Mouse (Mus musculus) G1E (cell line): Measurements from ENCODE around the gene Ube2b. TPM values are rescaled to one million over a fixed set of nuclear protein-coding genes. Genes with fewer than 3 reads are reported as not detected.

Source experiments
- ATAC-seq: 2 replicates; pipeline ENCODE4 v1.8.0; 2016; ENCODE audit warnings: mild to moderate bottlenecking; ENCODE audit not compliant: insufficient number of reproducible peaks, poor library complexity, low FRiP score, severe bottlenecking; ENCODE audit errors: extremely low read depth
- DNase-seq: peaks from one replicate; pipeline ENCODE4 v3.0.0; 2012; ENCODE audit warnings: low spot score
- H3K27me3 ChIP-seq: 2 replicates; pipeline ENCODE4 v1.6.1; 2012; ENCODE audit warnings: mild to moderate bottlenecking, low read length, inconsistent platforms; ENCODE audit not compliant: insufficient read depth
- H3K36me3 ChIP-seq: replicated peaks from 2 replicates; pipeline ENCODE3; 2012; ENCODE audit warnings: mild to moderate bottlenecking, inconsistent platforms
- H3K4me1 ChIP-seq: 2 replicates; pipeline ENCODE4 v1.6.1; 2012; ENCODE audit warnings: low read depth, low read length, inconsistent platforms, mixed read lengths; ENCODE audit not compliant: insufficient read depth
- H3K4me3 ChIP-seq: 2 replicates; pipeline ENCODE4 v1.5.1; 2012; ENCODE audit warnings: low read depth, mild to moderate bottlenecking, inconsistent platforms, low read length, moderate library complexity, mixed read lengths
- H3K9me3 ChIP-seq: replicated peaks from 2 replicates; pipeline ENCODE4 v1.6.1; 2012; ENCODE audit warnings: inconsistent platforms
- CTCF ChIP-seq: IDR thresholded peaks from 2 replicates; pipeline ENCODE4 v1.5.1; 2012; ENCODE audit warnings: low read depth, low read length, inconsistent platforms, mixed read lengths
- GATA1 ChIP-seq: IDR thresholded peaks from 2 replicates; pipeline ENCODE4 v1.6.1; 2012; ENCODE audit warnings: borderline replicate concordance, low read length, inconsistent platforms, mixed read lengths
- GATA2 ChIP-seq: IDR thresholded peaks from 2 replicates; pipeline ENCODE4 v1.6.1; 2012; ENCODE audit warnings: low read depth, low read length, inconsistent platforms, borderline replicate concordance
- POLR2AphosphoS5 ChIP-seq: IDR thresholded peaks from 2 replicates; pipeline ENCODE4 v1.6.1; 2012; ENCODE audit warnings: low read depth, low read length, inconsistent platforms; ENCODE audit not compliant: insufficient replicate concordance
- TAL1 ChIP-seq: conservative IDR thresholded peaks from 2 replicates; pipeline ENCODE4 v1.6.1; 2012; ENCODE audit warnings: low read depth, low read length, inconsistent platforms, mixed read lengths
- polyA plus RNA-seq: library from polyadenylated mRNA; stranded (reverse); fragments of >175 nt; gene quantifications from 2 replicates; pipeline ENCODE4 v1.2.3, GENCODE M21; 2012
- total RNA-seq, 2 experiments: library from RNA; stranded (forward) in 1 of 2; stranded (reverse) in 1 of 2; fragments of 200-1000 nt in 1 of 2; fragments of >200 nt in 1 of 2; fragmentation: Nextera tagmentation in 1 of 2; gene quantifications; 2 replicates each; pipeline ENCODE4 v1.2.3; 2014 to 2017

Ube2b gene
- total and polyA plus RNA-seq, 3 experiments = 73.4 to 120 (median 113) TPM

- Histone ChIP-seq H3K4me1 (peaks cover 39% of the 10 kb centered on the region), H3K36me3 (peaks cover 6% of the 10 kb centered on the region), H3K4me3 (peak within 1 kb of the TSS; percentile 97), H3K9me3 (no peaks in the 10 kb centered on the region), H3K27me3 (no peaks in the 10 kb centered on the region)
- ATAC-seq (peak; percentile 84), DNase-seq (peak; percentile 89)
- no peak for TF ChIP-seq GATA1
- TF ChIP-seq TAL1 = no peak
- TF ChIP-seq GATA2 = no peak
- no peak for TF ChIP-seq CTCF
- no peak for TF ChIP-seq POLR2AphosphoS5
Observed at GRCm38 (mm10) chr11:52003772-52004528, 3.4 kb upstream of the Ube2b start, which contains the start of gene Cdkl3. Gene Cdkl3 (plus strand): TSS chr11:52004221.

DNA sequence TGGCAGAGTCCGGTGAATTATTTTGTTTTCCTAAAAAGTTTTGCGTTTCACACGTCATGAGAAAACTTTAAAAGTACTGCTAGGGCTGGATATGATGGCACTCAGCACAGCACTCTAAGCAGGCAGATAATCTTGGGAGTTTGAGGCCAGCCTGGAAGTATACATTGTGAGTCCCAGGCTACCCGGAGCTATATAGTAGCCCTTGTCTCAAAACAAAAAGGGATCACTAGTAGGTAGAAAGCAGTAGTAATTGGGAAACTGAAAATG lies 2.9 kb upstream of the Ube2b start:
- Histone ChIP-seq H3K9me3 (no peaks in the 10 kb centered on the region), H3K4me3 (peak overlapping the region; percentile 97), H3K36me3 (peaks cover 6% of the 10 kb centered on the region), H3K4me1 (peaks cover 41% of the 10 kb centered on the region), H3K27me3 (no peaks in the 10 kb centered on the region)
- ATAC-seq (no peak), DNase-seq (peak; percentile 4)
- TF ChIP-seq GATA2 = no peak
- TF ChIP-seq POLR2AphosphoS5 = no peak
- TF ChIP-seq TAL1 = no peak
- TF ChIP-seq CTCF = no peak
- TF ChIP-seq GATA1 = no peak

DNA sequence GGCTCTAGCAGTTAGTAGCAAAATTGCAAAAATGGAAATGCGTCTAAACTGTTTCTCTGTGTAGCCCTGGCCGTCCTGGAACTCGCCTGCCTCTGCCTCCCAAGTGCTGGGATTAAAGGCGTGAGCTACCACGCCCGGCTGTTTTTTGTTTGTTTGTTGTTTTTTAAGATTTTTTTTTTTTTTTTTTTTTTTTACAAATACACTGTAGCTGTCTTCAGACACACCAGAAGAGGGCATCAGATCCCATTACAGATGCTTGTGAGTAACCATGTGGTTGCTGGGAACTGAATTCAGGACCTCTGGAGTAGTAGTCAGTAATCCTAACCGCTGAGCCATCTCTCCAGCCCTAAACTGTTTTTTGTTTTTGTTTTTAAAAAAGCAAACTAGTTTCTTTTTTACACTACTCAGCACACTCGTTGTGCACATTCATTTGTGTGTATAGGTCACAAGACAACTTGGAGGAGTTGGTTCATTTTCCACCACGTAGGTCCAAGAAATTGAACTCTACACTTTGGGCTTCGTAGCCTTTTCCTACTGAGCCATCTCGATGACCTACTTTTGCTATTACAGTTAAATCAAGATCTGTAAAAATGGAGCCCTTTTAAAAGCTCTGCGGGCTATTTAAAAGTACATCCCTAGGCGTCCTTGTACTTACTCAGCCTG lies 2.4 kb upstream of the Ube2b start:
- Histone ChIP-seq H3K4me3 (peak overlapping the region; percentile 97; the same call in 1 of the 2 replicates), H3K27me3 (no peaks in the 10 kb centered on the region), H3K36me3 (peaks cover 7% of the 10 kb centered on the region), H3K4me1 (peaks cover 41% of the 10 kb centered on the region), H3K9me3 (no peaks in the 10 kb centered on the region)
- TF ChIP-seq GATA1 (no peak), CTCF (no peak)
- no peak for DNase-seq
- ATAC-seq = no peak

DNA sequence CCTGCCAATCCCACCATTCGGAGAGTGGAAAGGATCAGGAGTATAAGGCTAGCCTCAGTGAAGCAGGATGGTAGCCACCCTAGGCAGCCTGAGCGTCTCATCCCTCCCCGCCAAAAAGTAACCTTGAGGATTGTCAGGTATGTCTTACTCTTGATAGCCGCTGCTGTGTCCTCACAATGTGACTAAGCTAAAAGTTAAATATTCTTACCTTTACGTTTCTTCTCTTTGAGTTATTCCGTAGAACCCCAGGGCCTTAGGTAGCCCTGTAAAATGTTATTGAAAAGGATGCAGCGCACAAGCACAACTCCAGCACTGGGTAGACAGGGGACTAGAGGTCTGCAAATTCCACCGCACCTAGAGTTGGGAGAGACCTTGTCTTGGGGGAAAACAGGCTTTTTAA lies 1.3 kb upstream of the Ube2b start:
- Histone ChIP-seq H3K27me3 (no peaks in the 10 kb centered on the region), H3K4me3 (no peak overlapping the region), H3K36me3 (peaks cover 16% of the 10 kb centered on the region), H3K9me3 (no peaks in the 10 kb centered on the region), H3K4me1 (peaks cover 44% of the 10 kb centered on the region)
- TF ChIP-seq GATA1 (no peak), TAL1 (no peak), CTCF (no peak), POLR2AphosphoS5 (no peak), GATA2 (no peak)
- DNase-seq (no peak), ATAC-seq (no peak)

DNA sequence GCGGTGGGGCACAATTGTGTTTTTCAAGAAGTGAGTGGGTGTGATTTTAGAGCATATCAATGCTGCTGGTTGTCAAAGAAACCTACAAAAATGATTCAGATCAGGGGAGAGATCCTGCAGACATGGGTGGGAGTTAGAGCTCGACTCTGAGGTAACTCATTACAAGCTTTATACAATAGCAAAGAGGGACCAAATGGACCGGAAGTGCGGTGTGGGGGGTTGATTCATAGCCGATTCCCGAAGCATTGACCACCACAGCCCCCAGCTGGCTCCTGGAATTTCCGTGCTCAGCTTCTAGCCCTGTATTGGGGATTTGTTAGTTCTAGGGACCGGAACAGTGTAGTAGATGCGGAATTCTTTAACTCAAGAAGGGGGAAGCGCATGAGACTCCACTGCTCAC lies 779 bp upstream of the Ube2b start:
- H3K4me1 ChIP-seq = peaks cover 44% of the 10 kb centered on the region
- DNase-seq = no peak
- no peak for TF ChIP-seq TAL1
- TF ChIP-seq POLR2AphosphoS5 = no peak
- TF ChIP-seq GATA2 = no peak
- TF ChIP-seq GATA1 = no peak
- TF ChIP-seq CTCF = no peak
- ATAC-seq = no peak
- H3K36me3 ChIP-seq = peaks cover 21% of the 10 kb centered on the region
- no peaks in the 10 kb centered on the region for H3K9me3 ChIP-seq
- no peaks in the 10 kb centered on the region for H3K27me3 ChIP-seq
- no peak overlapping the region for H3K4me3 ChIP-seq

DNA sequence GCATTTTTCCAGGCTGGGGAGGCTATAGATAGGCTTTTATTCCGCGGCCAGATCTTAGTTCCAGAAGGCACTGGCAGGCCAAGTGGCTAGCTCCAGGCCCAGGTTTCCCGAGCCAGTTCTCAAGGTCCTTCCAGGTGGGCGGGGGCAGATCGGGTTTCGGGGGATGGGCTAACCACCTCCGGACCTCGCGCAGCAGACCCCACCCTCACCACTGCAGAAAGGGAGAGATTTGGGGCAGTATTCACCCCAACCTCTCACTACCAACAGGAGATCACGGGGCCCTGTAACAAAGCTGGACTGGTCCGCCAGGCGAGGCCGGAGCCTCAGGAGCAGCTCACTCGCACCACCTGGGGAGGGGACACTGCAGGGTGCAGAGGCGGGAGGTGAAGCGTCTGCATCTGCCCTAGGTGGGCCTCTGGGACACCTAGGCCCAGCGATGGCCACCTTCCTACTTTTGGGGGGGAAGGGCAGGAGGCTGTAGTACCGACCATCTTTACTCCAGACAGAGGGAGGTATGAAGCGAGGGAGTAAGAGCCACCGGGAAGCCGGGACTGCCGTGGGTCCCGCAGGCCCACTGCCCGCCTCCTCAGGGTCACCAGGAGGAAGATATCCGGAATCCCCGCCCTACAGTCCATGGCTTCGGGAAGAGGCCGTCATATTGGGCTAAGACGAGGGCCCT lies 812 bp downstream of the Ube2b start:
- Histone ChIP-seq H3K9me3 (no peaks in the 10 kb centered on the region), H3K27me3 (no peaks in the 10 kb centered on the region), H3K36me3 (peaks cover 34% of the 10 kb centered on the region), H3K4me3 (peak overlapping the region; percentile 89), H3K4me1 (peaks cover 37% of the 10 kb centered on the region)
- TF ChIP-seq GATA2 = no peak
- DNase-seq (peak; percentile 26), ATAC-seq (no peak)
